ENCODE assay signal across 8 mouse cellular contexts in genomic region chr7:145111252-145112131, GRCm38 (mm10).
A peak's percentile ranks its signal among the peaks of the same experiment; 100 is the strongest.
DNase-seq lines count a peak whose midpoint lies in the region; ATAC-seq and TF ChIP-seq lines count a peak whose summit lies in the region.

No protein-coding gene starts in this region.

- no peaks in the 10 kb centered on the region for H3K27me3 ChIP-seq in C2C12 (ENCODE audit: control insufficient read depth, insufficient read depth, insufficient read length)
- H3K27me3 ChIP-seq in hindbrain, embryonic 14.5 days (ENCODE audit: control insufficient read depth, insufficient read depth, low read length) = no peaks in the 10 kb centered on the region

- 48% methylated on average over 20 of the region's 20 CpGs for WGBS in hindbrain, embryonic 14.5 days

- H3K9ac ChIP-seq in hindbrain, embryonic 14.5 days = no peak overlapping the region

- no peak for TF ChIP-seq CTCF in C2C12 (IDR thresholded peaks at IDR 0.05; ENCODE audit: control insufficient read depth, insufficient read depth, insufficient read length)
- TF ChIP-seq CTCF in gastrocnemius, adult 2 months (IDR thresholded peaks at IDR 0.05) = no peak

- no peaks in the 10 kb centered on the region for H3K9me3 ChIP-seq in hindbrain, embryonic 14.5 days (ENCODE audit: control insufficient read depth, low read length)

- ATAC-seq in hindbrain, embryonic 14.5 days (ENCODE audit: low FRiP score) = peak; percentile 37; the same call in 1 of the 2 replicates

- intact Hi-C loops in gastrocnemius, adult 2 months (cut with DNase I) = no loop called here

- no peaks in the 10 kb centered on the region for H3K36me3 ChIP-seq in C2C12 (ENCODE audit: control insufficient read depth, insufficient read depth)
- H3K36me3 ChIP-seq in hindbrain, embryonic 14.5 days (replicated peaks; ENCODE audit: control insufficient read depth, insufficient read depth) = no peaks in the 10 kb centered on the region

- H3K4me1 ChIP-seq in hindbrain, embryonic 14.5 days (replicated peaks; ENCODE audit: control insufficient read depth, insufficient read depth, low read length) = 0 out of 2 replicates have a peak, but pooled peaks cover 3% of the 10 kb centered on the region

- peak overlapping the region; percentile 87 for H3K27ac ChIP-seq in gastrocnemius, adult 2 months
- peak overlapping the region; percentile 14; the same call in 1 of the 2 replicates for H3K27ac ChIP-seq in hindbrain, embryonic 14.5 days

- H3K4me3 ChIP-seq in C2C12 (ENCODE audit: insufficient read depth, poor library complexity, severe bottlenecking) = peak overlapping the region; percentile 23
- H3K4me3 ChIP-seq in gastrocnemius, adult 2 months = peak overlapping the region; percentile 70
- no peak overlapping the region for H3K4me3 ChIP-seq in hindbrain, embryonic 14.5 days (replicated peaks; ENCODE audit: low read length)

- H3K79me3 ChIP-seq in C2C12 (ENCODE audit: low read depth) = no peaks in the 10 kb centered on the region

- no peak overlapping the region for H3K4me2 ChIP-seq in hindbrain, embryonic 14.5 days (replicated peaks)

- DNase-seq in adrenal gland, postnatal 25 days = peak; percentile 80
- DNase-seq in gastrocnemius, adult 2 months = peak; percentile 81
- DNase-seq in hindbrain, embryonic 14.5 days (ENCODE audit: low spot score) = peak; percentile 50
- DNase-seq in layer of hippocampus, postnatal 36 days = peak; percentile 41 to 69
- DNase-seq in lung, postnatal 14 days = peak; percentile 76
- DNase-seq in right cerebral cortex, postnatal 10 days (ENCODE audit: low spot score in 2 of 2) = peak; percentile 85 to 89
- peak; percentile 79 for DNase-seq in urinary bladder, postnatal 14 days (ENCODE audit: low spot score)

- H3ac ChIP-seq in C2C12 (ENCODE audit: control insufficient read depth, insufficient read length, low read depth) = peak overlapping the region; percentile 64

- H3K79me2 ChIP-seq in C2C12 (ENCODE audit: control insufficient read depth, insufficient read depth) = no peaks in the 10 kb centered on the region

TF ChIP-seq in C2C12, 6 proteins besides CTCF, POLR2A, EP300 and RAD21:
- TF ChIP-seq MAX (IDR thresholded peaks at IDR 0.05) (peak; percentile 72), USF1 (IDR thresholded peaks at IDR 0.05; ENCODE audit: low read depth) (no peak), MYOD1 (IDR thresholded peaks at IDR 0.05; ENCODE audit: control insufficient read depth, insufficient read length, low read depth) (peak; percentile 75)
TF ChIP-seq in C2C12: peak in this region for 2.
